Mouse (Mus musculus): ENCODE data around the gene Cox17.
A peak's percentile ranks its signal among the peaks of the same experiment; 100 is the strongest.

The Cox17 gene

DNA sequence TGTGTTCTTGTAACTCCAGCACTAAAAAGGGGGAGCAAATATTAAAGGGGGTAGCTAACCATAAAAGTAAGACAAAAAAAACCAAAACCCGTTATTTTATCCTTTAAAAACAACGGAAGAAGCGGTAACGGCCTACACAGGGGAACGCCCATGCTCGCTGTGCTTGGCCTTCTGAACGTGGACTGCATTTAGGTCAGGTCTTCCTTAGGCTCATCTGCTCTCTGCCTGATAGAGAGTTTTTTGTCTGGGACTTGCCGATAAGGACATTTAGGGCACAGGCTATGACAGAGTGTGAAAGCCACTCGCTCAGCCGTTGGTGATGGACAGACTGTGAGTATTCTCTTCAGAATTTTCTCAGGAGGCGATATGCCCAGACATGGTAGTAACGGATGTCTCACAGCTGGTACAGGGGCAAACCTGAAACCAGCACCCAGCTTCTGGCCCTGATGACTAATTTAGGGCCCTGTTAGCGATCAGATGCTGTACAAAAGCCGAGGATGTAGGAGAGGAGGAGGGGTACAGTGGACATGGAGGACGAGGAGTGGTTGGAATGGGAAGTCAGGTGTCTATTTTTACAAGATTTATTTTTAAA lies 25.0 kb downstream of the Cox17 start:
- no peak for DNase-seq (ENCODE audit: low read depth, low spot score)

DNA sequence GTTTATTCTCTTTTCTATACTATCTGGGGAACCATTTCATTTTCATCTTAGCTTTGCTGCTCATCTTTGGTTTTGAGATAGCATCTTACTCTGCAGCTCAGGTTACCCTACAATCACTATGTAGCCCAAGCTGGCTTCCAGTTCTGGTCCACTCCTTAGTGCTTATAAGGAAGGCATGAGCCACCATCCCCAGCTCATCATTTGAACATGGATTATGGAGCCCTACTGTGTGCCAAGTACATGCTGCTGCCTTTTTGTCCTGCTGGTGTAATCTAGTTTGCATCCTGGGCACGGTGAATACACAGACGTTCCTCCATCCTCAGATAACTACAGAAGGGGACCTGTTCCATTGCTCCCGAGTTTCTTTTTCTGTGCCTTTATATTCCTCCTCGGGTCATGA lies 26.1 kb downstream of the Cox17 start:
- DNase-seq (ENCODE audit: low read depth, low spot score) = no peak

DNA sequence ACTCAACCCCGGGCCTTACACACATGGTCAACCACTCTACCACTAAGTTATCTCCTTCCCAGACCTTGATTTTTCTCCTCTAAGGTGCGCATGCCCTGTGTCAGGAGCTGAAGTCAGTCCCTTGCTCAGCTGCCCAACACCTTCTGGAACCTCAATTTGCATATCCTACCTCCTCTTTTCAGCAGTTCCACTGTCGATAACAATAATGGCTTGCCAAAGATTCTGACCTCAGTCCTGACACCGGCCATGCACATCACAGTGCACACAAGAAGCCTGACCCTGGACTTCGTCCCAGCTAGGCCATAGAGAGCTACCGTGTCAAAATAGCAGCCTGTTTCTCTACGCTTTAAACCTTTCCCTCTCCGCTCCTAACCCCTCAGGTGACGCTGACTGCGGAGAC lies 26.6 kb downstream of the Cox17 start:
- no peak for DNase-seq (ENCODE audit: low read depth, low spot score)

DNA sequence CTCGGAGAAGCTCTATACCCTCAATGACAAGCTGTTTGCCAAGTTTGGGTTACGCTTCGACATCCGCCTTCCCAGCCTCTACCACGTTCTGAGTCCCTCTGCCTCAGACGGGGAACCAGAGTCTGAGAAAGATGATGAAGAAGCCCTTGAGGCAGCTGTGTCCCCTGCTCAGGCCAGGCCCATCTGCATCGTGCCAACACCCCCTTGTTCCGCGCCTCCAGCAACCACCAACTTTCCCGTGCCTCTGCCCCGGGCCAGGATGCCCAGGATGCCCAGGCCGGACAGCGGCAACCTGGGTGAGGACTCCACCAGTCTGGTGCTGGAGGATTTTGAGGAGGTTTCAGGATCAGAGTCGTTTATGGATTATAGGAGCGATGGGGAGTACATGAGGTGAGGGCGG lies 27.1 kb downstream of the Cox17 start:
- no peak for DNase-seq (ENCODE audit: low read depth, low spot score)

DNA sequence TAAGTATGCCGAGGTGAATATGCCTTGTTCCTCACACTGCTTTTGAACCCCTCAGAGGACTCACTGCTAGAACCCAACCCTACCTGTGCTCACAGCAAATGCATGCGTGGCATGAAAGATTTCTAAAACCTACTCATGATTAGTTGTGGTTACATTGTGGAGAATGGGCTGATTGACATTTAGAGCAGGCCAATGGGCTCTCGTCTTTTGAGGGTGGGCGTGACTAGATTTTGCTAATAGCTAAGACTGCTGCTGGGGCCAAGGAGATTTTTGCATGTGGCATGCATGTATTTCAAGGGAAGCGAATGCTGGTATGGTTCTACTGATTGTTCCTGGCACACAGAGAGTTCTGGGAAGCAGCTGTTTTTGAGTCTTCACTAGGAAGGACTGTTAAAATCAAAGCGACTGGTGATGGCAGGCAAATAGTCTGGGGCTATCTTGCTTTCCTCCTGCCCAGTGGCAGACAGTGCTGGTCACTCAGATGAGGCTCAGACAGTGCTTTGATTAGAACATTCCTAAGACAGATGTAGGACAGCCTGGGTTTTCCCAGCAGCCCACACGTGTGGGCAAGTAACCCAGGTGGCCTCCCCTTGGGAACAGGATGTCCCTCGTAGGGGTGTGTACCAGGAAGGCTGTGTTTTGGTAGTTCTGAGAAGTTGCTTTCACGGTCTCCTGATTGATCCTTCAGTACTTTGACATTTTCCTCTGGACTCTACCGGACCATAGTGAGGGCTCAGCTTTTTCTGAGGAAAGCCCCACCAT lies 27.8 kb downstream of the Cox17 start:
- DNase-seq (ENCODE audit: low read depth, low spot score) = no peak

DNA sequence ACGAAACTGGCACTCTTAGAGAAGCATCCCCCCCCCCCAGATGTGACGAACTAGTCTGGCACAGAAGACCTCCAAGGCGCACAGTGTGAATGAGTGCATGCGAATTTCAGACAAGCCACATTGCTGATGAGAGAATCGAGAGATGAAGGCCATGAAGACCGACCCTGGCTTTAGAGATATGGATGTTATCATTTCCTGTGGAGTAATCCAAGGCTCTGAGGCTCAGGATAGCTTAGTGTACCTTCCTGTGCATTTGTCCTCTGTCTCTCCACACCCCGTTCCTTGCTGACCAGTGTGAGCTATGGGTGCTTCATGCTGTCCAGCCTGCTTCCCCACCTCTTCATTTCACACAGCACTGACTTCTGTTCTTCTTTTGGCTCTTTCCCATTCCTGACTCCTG lies 28.4 kb downstream of the Cox17 start:
- DNase-seq (ENCODE audit: low read depth, low spot score) = no peak

DNA sequence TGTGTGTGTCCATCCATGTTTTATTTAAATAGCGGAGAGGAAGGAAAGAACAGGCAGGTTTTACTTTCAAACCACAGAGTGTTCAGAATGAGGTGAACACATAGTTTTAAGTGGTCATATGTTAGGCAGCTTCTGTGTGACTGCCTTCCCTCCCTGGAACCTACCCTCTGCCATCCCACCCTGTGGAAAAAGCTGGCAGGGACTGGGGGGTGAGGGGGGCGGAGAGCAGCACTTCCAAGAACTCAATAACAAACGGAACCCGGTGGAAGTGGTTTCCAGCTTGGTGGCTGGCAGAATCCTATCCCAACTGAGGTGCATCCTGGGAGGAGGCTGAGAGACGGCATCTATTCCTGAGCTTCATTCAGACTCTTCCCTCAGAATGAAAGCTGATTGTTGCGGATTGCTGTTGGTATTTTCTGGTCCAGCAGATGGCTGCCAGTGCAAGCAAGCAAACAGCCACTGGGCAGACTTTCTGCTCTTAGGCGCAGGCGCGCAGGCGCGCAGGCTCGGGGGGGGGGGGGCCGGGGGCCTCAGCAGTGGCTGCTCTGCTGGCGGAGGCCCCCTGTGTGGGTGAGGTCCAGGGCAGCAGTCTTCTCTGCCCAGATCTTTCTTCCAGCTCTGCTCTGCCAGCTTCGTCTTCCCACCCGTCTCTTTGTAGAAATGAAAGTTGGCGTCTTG lies 29.5 kb downstream of the Cox17 start:
- DNase-seq (ENCODE audit: low read depth, low spot score) = peak; percentile 56

DNA sequence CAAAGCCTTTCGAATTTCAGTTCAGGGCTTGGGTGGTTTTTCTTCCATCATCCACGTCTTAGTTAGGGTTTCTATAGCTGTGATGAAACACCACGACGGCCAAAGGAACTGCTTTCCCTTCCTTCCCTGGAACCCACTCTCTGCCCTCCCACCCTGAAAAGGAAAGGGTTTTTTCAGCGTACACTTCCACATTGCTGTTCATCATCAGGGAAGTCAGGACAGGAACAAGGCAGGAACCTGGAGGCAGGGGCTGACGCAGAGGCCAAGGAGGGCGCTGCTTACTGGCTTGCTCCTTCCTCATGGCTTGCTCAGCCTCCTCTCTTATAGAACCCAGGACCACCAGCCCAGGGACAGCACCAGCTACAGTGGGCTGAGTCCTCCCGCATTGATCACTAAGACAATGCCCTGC lies 30.1 kb downstream of the Cox17 start:
- DNase-seq (ENCODE audit: low read depth, low spot score) = no peak

DNA sequence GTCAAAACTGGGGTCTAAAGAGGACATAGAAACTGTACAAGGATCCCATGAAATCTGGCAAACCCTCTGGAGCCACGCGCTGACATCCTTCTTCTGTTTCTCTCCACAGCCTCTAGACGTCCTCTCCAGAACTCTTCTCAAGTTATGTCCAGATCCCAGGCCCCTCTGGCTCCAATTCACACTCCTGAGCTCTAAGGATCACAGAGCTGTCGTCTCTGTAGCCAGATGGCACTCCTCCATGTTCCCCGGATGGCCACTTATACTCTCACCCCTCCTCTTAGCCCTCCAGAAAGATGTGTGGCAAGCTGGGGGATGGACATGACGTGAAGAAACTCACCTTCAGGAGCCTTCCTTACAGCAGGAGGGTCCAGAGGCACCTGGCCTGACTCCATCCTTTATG lies 30.8 kb downstream of the Cox17 start:
- no peak for DNase-seq (ENCODE audit: low read depth, low spot score)

DNA sequence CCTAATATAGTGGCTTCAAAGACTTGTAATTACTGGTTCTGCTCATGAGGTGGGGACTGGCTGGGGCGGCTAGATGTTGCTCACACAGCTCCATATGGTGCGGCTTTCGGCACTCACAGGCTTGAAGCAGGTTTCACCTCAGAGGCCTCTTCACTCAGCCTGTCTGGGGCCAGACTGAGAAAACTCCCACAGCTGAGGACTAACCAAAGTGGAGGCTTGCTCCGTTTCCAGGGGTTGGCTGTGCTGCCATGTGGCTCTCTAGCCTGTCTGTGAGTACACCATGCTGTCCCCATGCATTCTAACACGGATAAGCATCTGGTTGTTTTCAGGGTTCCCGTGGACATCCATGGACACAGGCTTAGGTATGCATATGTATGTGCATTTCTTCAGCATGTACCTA lies 31.8 kb downstream of the Cox17 start:
- no peak for DNase-seq (ENCODE audit: low read depth, low spot score)

DNA sequence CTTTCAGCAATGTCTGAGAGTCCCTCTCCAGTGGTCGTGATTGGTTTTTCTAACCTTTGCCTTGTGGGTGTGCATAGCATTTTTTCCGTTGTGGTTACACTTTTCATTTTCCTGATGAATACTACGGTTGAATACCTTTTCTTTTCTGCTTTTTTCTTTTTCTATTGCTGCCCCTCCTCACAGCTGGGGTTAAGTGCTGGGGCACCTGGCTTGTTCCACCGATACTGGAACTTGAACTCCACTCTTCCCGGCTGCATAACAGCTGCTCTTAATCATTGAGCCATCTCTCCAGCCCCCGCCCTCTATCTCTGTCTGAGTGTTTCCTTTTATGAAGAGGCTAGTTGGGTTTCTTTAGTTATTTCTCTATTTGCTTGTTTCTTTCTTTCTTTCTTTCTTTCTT lies 32.3 kb downstream of the Cox17 start:
- DNase-seq (ENCODE audit: low read depth, low spot score) = no peak

DNA sequence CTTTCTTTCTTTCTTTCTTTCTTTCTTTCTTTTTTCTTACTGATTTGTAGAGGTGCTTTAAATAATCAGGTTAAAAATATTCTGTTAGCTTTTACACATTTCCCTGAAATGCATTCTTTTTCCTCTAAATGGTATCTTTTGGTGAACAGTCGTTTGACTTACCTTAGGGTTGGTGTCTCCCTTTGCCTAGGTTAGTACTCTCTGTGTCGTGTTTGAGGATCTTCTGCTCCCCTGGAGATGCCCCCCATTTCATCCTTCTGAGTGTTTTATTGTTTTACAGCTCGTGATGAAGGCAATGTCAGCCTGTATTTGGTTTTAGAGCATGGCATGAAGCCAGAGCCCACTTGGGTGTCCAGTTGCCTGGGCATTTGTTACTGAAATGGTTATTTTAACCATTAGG lies 32.7 kb downstream of the Cox17 start:
- no peak for DNase-seq (ENCODE audit: low read depth, low spot score)

DNA sequence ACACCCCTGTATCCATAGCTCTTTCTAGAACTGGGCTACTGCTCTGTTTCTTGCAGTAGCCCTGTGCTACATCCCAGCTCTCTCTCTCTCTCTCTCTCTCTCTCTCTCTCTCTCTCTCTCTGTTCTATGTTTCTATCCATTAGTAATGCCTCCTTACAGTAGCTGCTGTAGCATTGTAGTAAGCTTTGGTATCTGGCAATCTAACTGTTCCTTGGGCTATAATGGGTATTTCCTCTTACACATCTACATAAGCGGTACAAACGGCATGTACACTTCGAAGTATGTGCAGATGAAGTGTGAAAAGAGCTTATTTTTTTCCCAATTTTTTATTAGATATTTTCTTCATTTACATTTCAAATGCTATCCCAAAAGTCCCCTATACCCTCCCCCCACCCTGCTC lies 33.1 kb downstream of the Cox17 start:
- DNase-seq (ENCODE audit: low read depth, low spot score) = no peak

DNA sequence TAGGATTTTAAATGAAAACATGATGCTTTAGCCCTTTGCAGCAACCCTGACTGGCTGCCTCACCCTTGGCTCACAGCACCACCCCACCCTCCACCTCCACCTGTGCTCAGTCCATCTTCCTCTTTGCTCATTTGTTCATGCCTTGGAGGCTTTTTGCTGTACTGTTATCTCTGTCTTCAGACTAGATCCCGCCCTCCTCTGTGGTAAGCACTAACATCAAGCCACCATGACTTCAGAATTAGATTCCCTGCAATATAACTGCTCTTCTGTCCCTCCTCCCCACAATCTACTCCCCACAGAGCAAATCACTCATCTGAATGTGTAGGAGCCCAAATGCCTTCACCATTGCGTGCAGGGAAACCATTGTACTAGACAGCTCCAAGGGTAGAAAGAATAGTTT lies 36.9 kb downstream of the Cox17 start:
- no peak for DNase-seq (ENCODE audit: low read depth, low spot score)

DNA sequence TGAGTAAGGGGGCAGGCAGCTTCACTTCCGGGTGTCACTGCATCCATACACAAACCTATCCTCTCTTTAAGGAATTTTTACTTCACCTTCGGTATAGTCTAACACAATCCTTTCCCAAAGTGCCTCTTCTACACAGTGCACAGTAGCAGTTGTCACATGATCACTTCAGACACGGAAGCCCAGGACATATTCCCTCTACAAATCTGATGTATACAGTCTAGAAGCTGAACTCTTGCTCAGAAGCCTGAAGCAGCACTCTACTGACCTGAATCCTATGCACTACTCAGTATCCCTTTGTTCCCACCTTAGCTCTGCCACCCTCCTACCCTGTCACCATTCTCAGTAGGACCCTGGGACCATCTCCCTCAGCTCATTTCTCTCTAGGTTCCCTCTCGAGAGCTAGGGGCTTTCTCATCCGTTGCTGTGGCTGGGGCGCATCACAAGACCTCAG lies 38.4 kb downstream of the Cox17 start:
- no peak for DNase-seq (ENCODE audit: low read depth, low spot score)

DNA sequence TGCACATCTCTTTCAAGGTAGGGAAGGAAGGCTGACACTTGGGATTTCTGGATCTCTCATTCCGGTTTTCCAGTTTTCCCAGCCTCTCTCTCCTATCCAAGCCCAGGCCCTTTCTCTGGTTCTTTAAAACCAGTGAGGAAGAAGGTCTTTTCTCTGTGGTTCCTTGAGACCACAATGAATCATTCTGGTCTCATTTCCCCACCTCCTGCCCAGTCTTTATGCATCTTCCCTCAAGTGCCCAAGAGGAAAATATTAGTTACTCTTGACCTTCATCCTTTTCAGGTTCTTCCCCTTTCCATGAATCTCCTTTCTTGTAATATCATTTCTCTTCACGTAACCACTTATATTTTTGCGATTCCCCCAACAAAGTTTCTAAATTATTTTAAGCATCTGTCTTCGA lies 38.9 kb downstream of the Cox17 start:
- DNase-seq (ENCODE audit: low read depth, low spot score) = no peak

DNA sequence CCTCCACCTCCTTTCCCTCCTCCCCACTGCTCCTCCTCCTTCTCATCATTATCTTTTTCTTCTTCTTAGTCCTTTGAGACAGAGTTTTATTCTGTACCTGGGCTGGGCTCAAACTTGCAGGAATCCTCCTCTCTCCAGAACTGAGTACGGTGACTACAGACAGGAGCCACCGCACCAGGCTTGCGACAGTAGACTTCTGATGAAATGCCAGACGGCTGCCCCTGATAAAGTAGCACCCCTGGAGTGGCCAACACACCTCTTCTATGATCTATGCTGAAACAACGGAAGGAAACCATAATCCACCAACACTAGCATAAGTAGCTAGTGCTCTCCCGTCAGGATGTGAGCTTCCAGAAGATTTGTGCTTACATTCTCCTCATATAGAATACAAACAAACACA lies 40.6 kb downstream of the Cox17 start:
- DNase-seq (ENCODE audit: low read depth, low spot score) = no peak

DNA sequence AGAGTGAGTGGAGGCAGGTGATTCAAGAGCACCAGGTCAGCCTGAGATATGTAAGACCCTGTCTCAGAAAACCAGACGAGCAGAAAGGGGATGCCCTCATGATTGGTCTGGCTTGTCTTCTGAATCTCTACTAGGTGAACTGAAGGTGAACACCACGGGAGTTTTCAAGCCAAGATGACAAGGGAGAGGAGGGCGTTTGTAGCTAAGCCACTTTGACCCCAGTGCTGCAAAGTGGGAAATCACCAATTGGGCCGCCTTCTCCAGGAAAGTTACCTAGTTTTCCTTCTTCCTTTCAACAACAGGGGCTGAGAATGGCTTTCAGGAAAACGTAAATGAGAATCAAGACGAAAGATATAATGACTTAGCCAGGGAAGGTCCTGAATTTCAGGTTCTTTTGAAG lies 42.0 kb downstream of the Cox17 start:
- no peak for DNase-seq (ENCODE audit: low read depth, low spot score)

DNA sequence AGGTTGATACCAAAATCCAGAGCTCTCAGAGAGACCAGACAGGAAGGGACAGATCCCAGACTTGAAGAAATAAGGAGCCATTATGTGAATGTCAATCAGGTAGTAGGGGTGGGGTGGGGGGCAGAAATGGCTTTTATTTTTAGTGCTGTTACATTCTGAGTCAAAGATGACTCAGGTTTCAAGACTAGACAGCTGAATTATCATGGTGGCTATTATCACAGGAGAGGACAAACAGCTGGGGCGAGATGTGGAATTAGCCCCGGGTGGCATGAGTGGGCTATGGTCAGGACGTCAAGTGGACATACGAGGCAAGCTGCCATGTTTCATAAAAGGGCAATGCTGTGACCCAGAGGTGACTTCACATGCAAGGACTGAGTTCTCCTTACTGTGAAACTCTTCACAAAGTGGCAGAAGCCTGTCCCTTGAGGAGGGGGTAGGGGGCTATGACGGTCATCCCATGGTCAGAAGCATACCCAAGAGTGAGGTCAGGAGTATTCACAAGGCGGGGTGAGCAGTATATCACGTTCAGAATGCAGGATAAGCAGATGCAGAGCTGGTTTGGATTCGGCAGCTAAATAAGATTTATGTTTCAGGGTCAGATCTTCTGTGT lies 42.6 kb downstream of the Cox17 start:
- DNase-seq (ENCODE audit: low read depth, low spot score) = no peak

DNA sequence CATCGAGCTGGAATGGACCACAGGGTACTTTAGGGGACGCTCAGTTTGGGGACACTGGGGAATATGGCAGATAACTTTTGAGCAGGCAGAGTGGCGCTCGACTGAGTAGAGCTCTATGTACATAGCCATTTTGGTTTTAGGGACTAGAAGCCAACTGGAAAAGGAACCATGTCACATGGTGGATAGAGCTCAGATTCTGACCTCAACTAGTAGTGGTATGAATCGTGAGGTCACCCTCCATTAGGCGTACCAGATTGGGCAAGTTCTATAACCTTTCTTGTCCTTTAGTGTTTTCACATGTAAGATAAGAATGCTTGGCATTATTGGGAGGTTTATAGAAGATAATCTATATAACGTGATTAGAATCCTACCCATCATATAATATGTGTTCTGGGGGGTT lies 43.5 kb downstream of the Cox17 start:
- no peak for DNase-seq (ENCODE audit: low read depth, low spot score)

DNA sequence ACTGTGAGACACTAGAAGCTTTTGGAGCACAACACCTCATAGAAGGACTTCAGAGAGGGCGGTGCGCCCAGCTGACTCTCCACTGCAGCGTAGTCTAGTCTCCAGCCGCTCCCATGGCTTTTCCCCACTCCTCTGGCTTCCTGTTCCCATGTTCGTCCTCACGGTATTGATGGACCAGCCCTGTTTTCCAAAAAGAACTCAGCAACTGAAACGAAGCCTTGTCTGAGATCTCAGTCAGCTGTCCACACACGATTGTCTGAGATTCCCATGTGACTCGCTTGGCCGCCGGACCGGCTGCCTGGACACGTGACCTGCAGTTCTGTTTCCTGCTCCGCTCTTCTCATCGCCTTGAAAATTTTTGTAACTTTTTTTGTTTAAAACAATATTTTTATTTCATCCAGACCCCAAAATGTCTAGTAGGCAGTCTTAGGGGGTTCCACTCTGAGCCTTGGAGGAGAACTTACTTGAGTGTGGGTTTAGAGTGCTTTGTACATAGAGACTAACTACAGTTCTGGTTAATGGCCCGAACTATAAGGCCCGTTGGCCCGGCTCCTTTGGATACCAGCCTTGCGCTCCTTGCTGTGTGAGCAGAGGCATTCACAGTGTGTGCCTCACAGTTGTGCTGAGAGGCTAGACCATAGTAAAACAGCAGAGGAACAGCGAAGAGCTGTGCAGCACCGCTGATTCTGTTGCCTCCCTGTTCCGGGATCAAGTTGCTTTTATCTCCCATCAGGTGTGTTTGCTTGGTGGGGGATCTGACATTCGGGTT lies 45.5 kb downstream of the Cox17 start:
- DNase-seq (ENCODE audit: low read depth, low spot score) = peak; percentile 31

DNA sequence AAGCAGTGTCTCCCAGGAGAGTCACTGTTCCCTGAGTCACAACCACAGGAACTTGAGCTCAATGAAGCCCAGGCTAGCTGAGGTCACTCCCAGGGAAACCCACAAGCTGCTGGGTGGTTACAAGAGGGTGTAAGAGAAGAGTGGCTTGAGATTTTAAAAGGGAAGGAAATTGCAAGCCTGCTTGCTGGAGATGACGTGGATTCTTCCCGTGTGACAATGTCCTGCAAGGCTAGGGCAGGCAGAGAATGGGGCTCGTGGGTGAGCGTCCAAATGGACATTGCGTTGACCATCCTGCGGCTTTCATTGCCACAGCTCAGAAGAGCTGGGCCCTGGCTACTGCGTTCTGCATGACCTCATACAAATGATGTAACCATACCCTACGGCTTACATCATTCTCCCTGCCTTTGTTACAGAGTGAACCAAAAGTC lies 47.4 kb downstream of the Cox17 start:
- DNase-seq (ENCODE audit: low read depth, low spot score) = no peak
